Mouse (Mus musculus): ENCODE results near the gene Ccna2.

- TF ChIP-seq CTCF (IDR thresholded peaks at IDR 0.05; ENCODE audit: control insufficient read depth, insufficient read depth, insufficient replicate concordance, low read depth, low read length) = no peak
- no peak for TF ChIP-seq POLR2A (IDR thresholded peaks at IDR 0.05; ENCODE audit: control insufficient read depth, low read depth, low read length)
Observed at GRCm38 (mm10) chr3:36605894-36606783, 34.2 kb upstream of the Ccna2 start.
